Mouse (Mus musculus): ENCODE measurements at regions not wholly inside any gene's neighbourhood (a gene's known extent, or its start where the extent isn't known, plus 50 kb on each side); places are given as distances from the start of the nearest gene placed in this dataset.

DNA sequence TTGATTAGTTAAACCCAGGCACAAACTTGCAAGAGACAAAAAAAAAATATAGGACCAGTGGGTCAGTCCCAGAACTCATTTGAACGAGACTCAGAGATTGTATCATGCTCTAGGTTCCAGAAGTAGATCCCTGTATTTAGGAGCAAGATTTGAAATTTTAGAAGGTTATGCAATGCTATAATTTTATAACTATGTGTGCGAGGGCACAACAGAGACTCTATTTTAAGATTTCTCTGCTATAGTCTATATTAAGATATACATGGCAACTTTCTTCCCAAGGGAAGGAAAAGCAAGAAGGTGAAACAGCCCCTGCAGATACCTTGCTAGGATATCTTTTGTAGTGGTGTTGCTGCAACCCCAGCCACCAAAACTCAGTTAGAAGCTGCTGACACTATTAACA is 55.7 kb downstream of the Otor start:
- WGBS: 82% methylated on average over 2 of the region's 2 CpGs
- no peaks in the 10 kb centered on the region for H3K36me3 ChIP-seq (ENCODE audit: control insufficient read depth, insufficient read depth, low read length)
- ATAC-seq (ENCODE audit: low FRiP score): no peak

DNA sequence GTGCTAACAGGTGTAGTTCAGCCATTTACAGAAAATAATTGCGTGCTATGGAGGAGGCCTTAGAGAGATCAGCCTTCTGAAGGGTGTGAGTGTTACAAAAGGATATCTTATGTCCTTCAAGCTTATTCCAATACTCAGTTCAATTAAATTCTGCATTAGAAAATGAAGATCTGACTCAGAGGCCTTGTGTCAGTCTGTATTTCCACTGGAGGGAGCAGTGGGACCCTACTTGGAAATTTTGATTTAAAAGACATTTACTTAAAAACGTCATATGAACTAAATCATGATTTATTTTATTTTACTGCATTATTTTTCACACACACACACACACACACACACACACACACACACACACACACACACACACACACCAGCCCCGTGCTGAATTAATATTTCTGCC is 70.9 kb downstream of the Otor start:
- no peaks in the 10 kb centered on the region for H3K4me1 ChIP-seq (replicated peaks; ENCODE audit: control insufficient read depth, insufficient read depth, low read length)
- H3K27me3 ChIP-seq (ENCODE audit: control insufficient read depth, insufficient read depth, low read length): no peaks in the 10 kb centered on the region
- H3K4me3 ChIP-seq (ENCODE audit: low read depth, low read length): no peak overlapping the region
- no peak overlapping the region for H3K27ac ChIP-seq (ENCODE audit: low read depth, low read length)
- H3K9ac ChIP-seq (ENCODE audit: low read depth, low read length): no peak overlapping the region
- H3K9me3 ChIP-seq (ENCODE audit: control insufficient read depth, low read length): no peaks in the 10 kb centered on the region
- ATAC-seq (ENCODE audit: low FRiP score): no peak
- no peak overlapping the region for H3K4me2 ChIP-seq (replicated peaks; ENCODE audit: low read depth, low read length)
- no peak for DNase-seq (ENCODE audit: low spot score)
- WGBS: 80% methylated on average over 3 of the region's 3 CpGs
- H3K36me3 ChIP-seq (ENCODE audit: control insufficient read depth, insufficient read depth, low read length): no peaks in the 10 kb centered on the region

More for the DNA sequence above, 55.7 kb downstream of the Otor start:
- Histone ChIP-seq H3K9ac (ENCODE audit: low read depth, low read length) (no peak overlapping the region), H3K4me1 (replicated peaks; ENCODE audit: control insufficient read depth, insufficient read depth, low read length) (no peaks in the 10 kb centered on the region), H3K9me3 (ENCODE audit: control insufficient read depth, low read length) (no peaks in the 10 kb centered on the region), H3K4me3 (ENCODE audit: low read depth, low read length) (no peak overlapping the region), H3K4me2 (replicated peaks; ENCODE audit: low read depth, low read length) (no peak overlapping the region), H3K27ac (ENCODE audit: low read depth, low read length) (no peak overlapping the region), H3K27me3 (ENCODE audit: control insufficient read depth, insufficient read depth, low read length) (no peaks in the 10 kb centered on the region)
- no peak for DNase-seq (ENCODE audit: low spot score)

DNA sequence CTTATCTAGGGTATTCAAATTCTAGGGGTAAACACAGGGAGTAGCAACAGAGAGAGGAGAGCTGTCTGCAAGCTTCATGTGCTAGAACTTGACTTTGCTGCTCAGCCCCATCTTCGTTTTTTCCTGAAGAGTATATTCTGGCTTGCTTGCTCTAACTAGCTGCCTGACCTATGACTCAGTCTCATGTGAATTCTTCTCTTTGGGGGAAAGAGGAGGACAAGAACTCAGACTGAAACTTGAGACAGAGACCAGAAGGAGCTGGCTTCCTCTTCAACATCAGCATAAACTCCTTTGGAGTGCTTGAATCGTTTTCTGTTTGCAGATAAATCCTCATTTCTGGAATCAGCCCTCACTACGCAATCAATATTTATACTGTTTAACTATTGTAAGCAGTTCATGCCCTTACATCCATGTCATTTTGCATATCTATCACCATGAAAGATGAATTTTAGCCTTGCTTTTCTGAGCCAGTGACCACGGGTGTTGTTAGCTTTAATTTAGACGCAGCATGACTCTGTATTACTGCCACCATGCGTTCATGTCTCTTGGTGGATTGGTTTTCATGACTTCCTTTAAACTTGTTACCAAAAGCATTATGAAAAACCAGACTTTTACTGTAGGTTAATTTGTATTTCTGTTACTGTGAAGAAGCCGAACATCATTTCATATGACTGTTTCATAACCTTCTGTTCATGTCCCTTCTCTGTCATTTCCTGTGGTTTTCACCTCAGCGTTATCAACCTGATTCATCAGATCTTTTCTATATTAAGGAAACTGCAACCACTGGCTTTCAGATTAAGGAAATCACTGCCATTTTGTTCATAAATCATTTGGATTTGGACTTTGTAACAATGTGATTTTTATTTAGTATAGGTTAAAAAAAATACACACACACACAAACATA is 86.1 kb downstream of the Otor start:
- DNase-seq (ENCODE audit: low spot score): no peak
- H3K36me3 ChIP-seq (ENCODE audit: control insufficient read depth, insufficient read depth, low read length): no peaks in the 10 kb centered on the region
- H3K9me3 ChIP-seq (ENCODE audit: control insufficient read depth, low read length): no peaks in the 10 kb centered on the region
- H3K4me1 ChIP-seq (replicated peaks; ENCODE audit: control insufficient read depth, insufficient read depth, low read length): no peaks in the 10 kb centered on the region
- 91% methylated on average over 8 of the region's 8 CpGs for whole genome bisulfite sequencing
- no peak overlapping the region for H3K27ac ChIP-seq (ENCODE audit: low read depth, low read length)
- no peaks in the 10 kb centered on the region for H3K27me3 ChIP-seq (ENCODE audit: control insufficient read depth, insufficient read depth, low read length)
- H3K4me3 ChIP-seq (ENCODE audit: low read depth, low read length): no peak overlapping the region
- ATAC-seq (ENCODE audit: low FRiP score): no peak
- H3K4me2 ChIP-seq (replicated peaks; ENCODE audit: low read depth, low read length): no peak overlapping the region
- H3K9ac ChIP-seq (ENCODE audit: low read depth, low read length): no peak overlapping the region

DNA sequence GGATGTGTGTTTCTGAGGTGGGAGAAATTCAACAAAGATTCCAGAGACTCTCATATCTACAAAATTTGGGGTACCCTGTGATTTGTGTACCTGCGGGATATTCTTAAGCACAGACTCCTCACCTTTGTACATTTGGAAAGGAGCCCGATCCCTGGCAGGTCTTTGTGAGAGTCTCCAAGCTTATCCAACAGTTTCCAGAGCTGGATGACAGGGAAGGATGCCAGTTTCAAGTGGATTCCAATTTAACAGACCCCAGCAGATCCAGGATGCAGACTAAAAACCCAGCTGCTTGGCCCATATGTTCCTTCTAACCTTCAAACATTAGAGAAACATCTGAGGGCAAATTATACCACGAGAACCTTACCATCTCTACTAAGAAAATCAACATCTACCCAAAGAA is 88.5 kb downstream of the Otor start:
- no peak for ATAC-seq (ENCODE audit: low FRiP score)
- no peaks in the 10 kb centered on the region for H3K9me3 ChIP-seq (ENCODE audit: control insufficient read depth, low read length)
- no peaks in the 10 kb centered on the region for H3K4me1 ChIP-seq (replicated peaks; ENCODE audit: control insufficient read depth, insufficient read depth, low read length)
- H3K27ac ChIP-seq (ENCODE audit: low read depth, low read length): no peak overlapping the region
- no peaks in the 10 kb centered on the region for H3K36me3 ChIP-seq (ENCODE audit: control insufficient read depth, insufficient read depth, low read length)
- H3K27me3 ChIP-seq (ENCODE audit: control insufficient read depth, insufficient read depth, low read length): no peaks in the 10 kb centered on the region
- 82% methylated on average over 3 of the region's 3 CpGs for WGBS
- no peak for DNase-seq (ENCODE audit: low spot score)
- H3K4me2 ChIP-seq (replicated peaks; ENCODE audit: low read depth, low read length): no peak overlapping the region
- H3K4me3 ChIP-seq (ENCODE audit: low read depth, low read length): no peak overlapping the region
- H3K9ac ChIP-seq (ENCODE audit: low read depth, low read length): no peak overlapping the region

DNA sequence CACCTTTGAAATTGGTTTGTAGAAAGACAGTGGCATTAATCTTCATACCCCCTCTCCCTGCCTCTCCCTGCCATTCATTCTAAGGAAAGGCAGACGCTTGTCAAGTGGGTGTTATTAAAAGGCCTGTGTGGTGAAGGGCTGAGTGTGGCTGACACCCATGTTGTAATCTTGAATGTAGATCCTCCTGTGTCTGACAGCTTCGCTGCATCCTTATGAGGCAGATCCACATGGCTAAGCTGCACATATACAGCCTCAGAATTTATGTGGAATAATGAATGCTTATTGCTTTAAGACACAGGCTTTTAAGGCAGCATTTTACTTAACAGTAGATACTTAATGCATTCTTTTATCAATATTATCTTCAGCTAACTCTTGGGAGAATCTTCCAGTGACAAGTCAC is 92.4 kb downstream of the Otor start:
- no peaks in the 10 kb centered on the region for H3K36me3 ChIP-seq (ENCODE audit: control insufficient read depth, insufficient read depth, low read length)
- no peak for DNase-seq (ENCODE audit: low spot score)
- WGBS: 85% methylated on average over 2 of the region's 2 CpGs
- H3K9me3 ChIP-seq (ENCODE audit: control insufficient read depth, low read length): no peaks in the 10 kb centered on the region
- H3K27ac ChIP-seq (ENCODE audit: low read depth, low read length): no peak overlapping the region
- no peak overlapping the region for H3K4me3 ChIP-seq (ENCODE audit: low read depth, low read length)
- H3K4me1 ChIP-seq (replicated peaks; ENCODE audit: control insufficient read depth, insufficient read depth, low read length): no peaks in the 10 kb centered on the region
- no peak for ATAC-seq (ENCODE audit: low FRiP score)
- no peaks in the 10 kb centered on the region for H3K27me3 ChIP-seq (ENCODE audit: control insufficient read depth, insufficient read depth, low read length)
- H3K9ac ChIP-seq (ENCODE audit: low read depth, low read length): no peak overlapping the region
- no peak overlapping the region for H3K4me2 ChIP-seq (replicated peaks; ENCODE audit: low read depth, low read length)

DNA sequence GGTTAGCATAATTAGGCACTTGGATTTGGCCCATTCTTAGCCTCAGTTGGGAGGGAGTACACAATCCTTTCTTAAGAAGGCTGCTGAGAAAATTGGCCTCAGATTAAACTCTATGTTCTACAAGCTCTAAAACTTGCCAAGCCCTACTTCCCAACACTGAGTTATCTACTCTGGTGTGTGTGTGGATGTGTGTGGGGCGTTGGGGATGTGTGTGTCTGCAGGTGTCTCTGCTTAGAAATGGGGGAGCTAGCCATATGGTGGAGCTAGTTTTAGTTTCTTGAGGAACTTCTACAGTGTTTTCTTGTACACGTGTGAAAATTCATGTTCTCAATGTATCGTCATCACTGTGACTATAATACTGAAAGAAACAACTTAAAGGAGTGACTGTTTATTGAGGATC is 106.3 kb downstream of the Otor start:
- WGBS: 79% methylated on average over 3 of the region's 3 CpGs
- DNase-seq (ENCODE audit: low spot score) (no peak), ATAC-seq (ENCODE audit: low FRiP score) (no peak)
- Histone ChIP-seq H3K4me3 (ENCODE audit: low read depth, low read length) (no peak overlapping the region), H3K9me3 (ENCODE audit: control insufficient read depth, low read length) (no peaks in the 10 kb centered on the region), H3K27ac (ENCODE audit: low read depth, low read length) (no peak overlapping the region), H3K27me3 (ENCODE audit: control insufficient read depth, insufficient read depth, low read length) (no peaks in the 10 kb centered on the region), H3K9ac (ENCODE audit: low read depth, low read length) (no peak overlapping the region), H3K36me3 (ENCODE audit: control insufficient read depth, insufficient read depth, low read length) (no peaks in the 10 kb centered on the region), H3K4me2 (replicated peaks; ENCODE audit: low read depth, low read length) (no peak overlapping the region), H3K4me1 (replicated peaks; ENCODE audit: control insufficient read depth, insufficient read depth, low read length) (no peaks in the 10 kb centered on the region)

DNA sequence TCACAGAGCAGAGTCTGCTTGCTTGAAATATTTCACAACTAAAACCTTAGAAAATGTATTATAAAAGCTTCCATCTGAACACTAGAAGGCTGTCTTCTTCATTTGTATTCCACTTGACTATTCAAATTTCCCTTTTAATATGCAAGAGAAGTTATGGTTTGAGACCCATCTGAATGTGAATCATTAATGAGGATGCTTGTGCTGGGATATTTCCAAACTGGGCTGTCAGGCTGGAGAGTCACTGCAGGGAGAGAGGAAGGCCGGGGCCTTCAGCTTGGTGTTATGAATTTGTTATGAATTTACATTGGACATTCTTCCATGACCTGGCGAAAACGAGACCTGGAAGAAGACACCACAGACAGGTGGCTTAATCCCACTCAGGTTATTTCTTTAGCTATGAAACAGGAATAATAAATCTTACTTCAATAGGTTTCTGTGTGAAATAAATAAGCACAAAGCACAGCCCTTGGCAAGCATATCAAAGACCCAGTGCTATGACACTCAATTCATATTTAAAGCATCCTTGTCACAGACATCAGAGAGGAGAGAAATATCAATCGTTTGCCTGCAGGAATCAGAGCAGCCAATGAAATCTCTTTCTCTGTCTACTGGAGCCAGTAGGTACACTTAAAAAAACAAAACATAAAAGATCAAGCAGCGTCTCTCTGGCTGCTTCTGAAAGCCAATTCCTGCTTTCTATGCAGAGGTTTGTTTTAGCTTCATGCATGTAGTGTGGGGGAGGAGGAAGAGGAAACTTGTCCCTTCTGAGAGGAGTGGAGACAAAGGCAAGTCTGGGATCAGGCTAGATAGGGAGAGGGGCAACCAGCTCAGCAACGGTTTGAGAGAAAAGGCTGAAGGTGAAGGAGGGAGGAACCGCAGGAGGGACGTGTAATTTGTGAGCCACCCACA is 114.2 kb downstream of the Otor start:
- Histone ChIP-seq H3K4me3 (ENCODE audit: low read depth, low read length) (no peak overlapping the region), H3K9ac (ENCODE audit: low read depth, low read length) (no peak overlapping the region), H3K9me3 (ENCODE audit: control insufficient read depth, low read length) (no peaks in the 10 kb centered on the region), H3K27me3 (ENCODE audit: control insufficient read depth, insufficient read depth, low read length) (no peaks in the 10 kb centered on the region), H3K4me1 (replicated peaks; ENCODE audit: control insufficient read depth, insufficient read depth, low read length) (no peaks in the 10 kb centered on the region), H3K36me3 (ENCODE audit: control insufficient read depth, insufficient read depth, low read length) (no peaks in the 10 kb centered on the region), H3K4me2 (replicated peaks; ENCODE audit: low read depth, low read length) (no peak overlapping the region), H3K27ac (ENCODE audit: low read depth, low read length) (no peak overlapping the region)
- DNase-seq (ENCODE audit: low spot score) (no peak), ATAC-seq (ENCODE audit: low FRiP score) (no peak)
- 50% methylated on average over 8 of the region's 8 CpGs for WGBS

DNA sequence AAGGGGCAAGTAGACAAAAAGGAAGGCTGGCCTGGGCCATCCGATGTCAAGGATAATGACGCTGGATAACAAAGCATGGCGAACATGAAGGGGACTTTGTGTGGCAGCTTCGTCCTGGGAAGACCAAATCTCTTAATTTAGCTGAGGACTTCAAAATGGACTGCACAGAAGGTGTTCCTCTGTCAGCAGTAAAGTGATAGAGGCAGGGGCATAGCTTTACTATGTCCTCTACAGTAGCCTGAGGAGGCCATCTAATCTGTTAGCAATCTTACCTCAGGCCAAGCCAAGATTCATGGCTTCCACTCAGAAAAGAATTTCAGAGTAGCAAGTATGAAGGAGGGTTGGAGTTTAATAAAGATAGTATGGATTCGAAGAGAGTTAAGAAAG is 114.9 kb downstream of the Otor start:
- H3K27me3 ChIP-seq (ENCODE audit: control insufficient read depth, insufficient read depth, low read length): no peaks in the 10 kb centered on the region
- no peak overlapping the region for H3K9ac ChIP-seq (ENCODE audit: low read depth, low read length)
- no peaks in the 10 kb centered on the region for H3K9me3 ChIP-seq (ENCODE audit: control insufficient read depth, low read length)
- no peaks in the 10 kb centered on the region for H3K4me1 ChIP-seq (replicated peaks; ENCODE audit: control insufficient read depth, insufficient read depth, low read length)
- H3K27ac ChIP-seq (ENCODE audit: low read depth, low read length): no peak overlapping the region
- DNase-seq (ENCODE audit: low spot score): peak; percentile 2
- no peak overlapping the region for H3K4me2 ChIP-seq (replicated peaks; ENCODE audit: low read depth, low read length)
- no peaks in the 10 kb centered on the region for H3K36me3 ChIP-seq (ENCODE audit: control insufficient read depth, insufficient read depth, low read length)
- H3K4me3 ChIP-seq (ENCODE audit: low read depth, low read length): no peak overlapping the region
- WGBS: 46% methylated on average over 5 of the region's 5 CpGs
- no peak for ATAC-seq (ENCODE audit: low FRiP score)
